Mouse (Mus musculus): ENCODE measurements around the gene Raver1.
A peak's percentile ranks its signal among the peaks of the same experiment; 100 is the strongest.
"Not testable (repeated sequence)": the region's sequence is repeated elsewhere in the genome, so short reads cannot be mapped to it uniquely, and the experiment has no call there.

The Raver1 gene

DNA sequence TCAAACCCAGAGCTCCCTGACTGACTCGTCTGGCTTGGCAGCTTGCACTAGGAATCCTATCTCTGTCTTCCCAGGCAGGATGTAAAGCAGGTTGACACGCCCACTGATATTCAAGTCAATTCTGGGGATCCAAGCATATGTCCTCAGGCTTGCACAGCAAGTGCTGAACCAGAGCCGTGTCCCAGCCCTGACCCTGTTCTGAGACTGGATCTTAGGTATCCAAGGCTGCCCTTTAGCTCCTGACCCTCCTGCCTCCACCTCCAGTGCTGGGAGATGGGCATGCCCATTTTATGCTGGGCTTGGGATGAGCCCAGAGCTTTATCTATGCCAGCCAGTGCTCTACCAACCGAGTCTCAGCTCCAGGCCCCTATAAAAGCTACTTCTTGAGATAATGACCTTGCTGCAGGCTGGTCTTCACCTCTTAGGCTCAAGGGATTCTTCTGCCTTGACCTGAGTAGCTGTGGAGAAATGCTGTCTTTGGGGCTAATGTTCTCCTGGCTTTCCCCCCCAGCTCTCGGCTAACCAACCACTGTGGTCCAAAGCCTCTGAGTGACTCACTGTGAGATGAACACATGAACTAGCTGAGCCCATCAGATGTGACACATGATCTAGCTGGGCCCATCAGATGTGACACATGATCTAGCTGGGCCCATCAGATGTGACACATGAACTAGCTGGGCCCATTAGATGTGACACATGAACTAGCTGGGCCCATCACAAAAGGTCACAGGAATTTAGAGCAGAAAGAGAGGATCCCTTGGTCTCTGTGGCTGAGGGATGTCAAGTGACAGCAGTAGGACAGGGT, 14.2 kb upstream of the Raver1 start:
- DNase-seq (ENCODE audit: low spot score in 2 of 2), result no peak

DNA sequence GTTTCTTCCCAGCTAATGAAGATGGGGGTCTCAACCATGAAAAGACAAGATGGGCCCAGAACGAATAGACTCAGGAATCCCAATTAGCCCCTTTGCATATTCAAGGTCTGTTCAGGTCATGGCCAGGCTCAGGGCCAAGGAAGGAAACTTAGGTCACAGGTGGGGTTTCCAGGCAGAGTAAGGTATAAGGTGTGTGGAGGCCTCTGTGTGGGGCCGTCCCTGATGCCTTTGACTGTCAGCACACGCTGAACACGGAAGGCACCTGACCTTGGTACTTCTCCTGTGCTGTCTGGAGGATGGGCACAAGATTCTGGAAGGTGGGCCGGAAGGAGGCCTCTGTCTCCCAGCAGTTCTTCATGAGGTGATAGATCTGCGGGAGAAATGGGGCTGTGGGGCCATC, 13.0 kb upstream of the Raver1 start:
- no peak for DNase-seq (ENCODE audit: low spot score in 2 of 2)

DNA sequence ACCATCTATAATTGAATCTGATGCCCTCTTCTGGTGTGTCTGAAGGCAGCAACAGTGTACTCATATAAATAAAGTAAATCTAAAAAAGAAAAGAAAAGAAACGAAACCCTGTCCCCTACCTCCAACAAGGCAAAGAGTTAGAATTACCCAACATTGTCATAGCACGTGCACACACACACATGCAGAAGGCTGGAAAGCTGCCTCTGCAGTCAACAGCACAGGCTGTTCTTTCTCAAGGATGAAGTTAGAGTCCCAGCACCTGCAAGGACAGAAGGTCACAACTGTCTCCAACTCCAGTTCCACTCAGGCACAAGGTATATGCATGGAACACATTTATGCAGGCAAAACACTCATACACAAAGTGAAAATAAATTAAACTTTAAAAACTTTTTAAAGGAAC, 10.3 kb upstream of the Raver1 start:
- no peak for DNase-seq (ENCODE audit: low spot score in 2 of 2)

DNA sequence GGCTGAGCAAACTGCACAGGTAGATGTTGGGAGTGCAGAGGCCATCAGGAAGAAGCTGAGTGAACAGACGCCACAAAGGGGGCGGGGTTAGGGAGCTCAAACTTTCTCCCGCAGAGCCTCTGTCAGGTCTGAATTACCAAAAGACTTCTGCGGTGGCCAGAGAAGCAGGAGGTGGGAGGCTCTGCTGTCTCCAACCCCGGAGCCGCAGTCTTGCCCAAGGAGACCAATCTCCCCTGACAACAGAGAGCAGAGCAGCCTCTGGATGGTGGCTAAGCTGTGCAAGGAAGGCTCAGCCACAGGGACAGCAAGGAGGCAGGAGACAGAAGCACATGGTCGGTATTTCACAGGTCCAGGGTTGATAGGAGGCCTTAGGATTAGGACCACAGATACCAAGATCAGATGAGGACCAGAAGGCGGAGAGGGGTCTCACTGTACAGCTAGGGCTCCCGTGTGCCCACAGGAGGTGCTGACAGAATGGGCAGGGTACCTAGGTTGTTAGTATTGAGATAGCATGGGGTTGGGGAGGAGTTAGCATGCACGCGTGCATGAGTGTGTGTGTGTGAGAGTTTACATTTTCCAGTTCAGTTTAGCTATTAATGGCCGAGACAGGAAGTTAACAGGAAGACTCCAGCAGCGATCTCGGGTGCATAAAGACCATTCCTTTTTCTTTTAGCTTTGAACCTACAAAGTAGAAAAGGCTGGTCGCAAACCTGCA, 8.8 kb upstream of the Raver1 start:
- no peak for DNase-seq (ENCODE audit: low spot score in 2 of 2)

DNA sequence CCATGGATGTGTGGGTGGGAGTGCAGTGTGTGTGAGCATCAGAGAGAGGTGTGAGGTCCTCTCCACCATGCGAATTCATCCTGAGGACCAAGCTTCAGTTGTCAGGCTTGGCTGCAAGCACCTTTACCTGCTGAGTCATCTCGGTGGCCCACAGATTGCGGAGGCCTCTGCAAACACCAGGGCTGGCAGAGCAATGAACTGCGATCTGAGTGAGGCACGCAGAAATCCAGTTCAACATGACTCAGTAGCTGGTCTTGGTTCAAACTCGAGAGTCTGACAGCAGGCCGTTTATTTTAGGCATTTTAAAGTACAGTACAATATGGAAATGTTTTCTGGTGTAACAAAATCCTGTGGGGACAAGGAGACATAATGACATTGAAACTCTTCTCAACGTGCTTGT, 6.0 kb upstream of the Raver1 start:
- no peak for DNase-seq (ENCODE audit: low spot score in 2 of 2)

DNA sequence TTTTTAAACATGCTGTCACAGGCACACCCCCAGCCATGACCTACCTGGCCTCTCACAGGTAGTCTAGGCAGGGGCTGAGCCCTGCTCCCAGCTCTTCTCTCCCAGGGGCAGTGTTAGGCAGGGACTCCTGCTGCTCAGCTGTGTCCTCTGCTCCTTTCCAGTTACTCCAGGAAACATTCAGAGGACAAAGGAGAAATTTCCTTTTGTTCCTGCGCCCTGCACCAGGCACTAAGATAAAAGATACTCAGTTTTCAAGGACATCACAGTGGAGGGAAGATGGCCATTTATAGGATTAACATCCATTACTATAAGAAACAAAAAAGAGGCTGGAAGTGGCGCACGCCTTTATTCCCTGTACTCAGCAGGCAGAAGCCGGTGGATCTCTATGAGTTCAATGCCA, 4.2 kb upstream of the Raver1 start:
- no peak for DNase-seq (ENCODE audit: low spot score in 2 of 2)

DNA sequence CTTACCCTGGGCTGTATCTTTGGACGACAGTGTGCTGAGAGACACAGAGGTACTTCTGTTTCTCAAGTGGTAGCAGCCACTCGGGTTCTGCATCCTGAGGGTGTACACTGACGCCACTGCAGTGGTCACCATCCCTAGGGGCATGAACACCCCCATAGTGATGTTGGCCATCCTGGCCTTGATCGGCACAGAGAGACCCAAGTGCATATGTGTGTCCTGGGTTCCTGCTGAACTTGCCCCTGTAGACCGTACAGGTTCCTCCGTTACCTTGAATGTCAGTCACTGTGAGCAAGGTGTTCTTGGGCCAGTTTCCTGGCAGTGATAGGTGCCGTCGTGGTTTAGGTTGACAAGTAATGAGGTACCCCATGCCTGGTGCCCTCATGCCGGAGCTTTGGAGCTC, 1.6 kb upstream of the Raver1 start:
- DNase-seq (ENCODE audit: low spot score in 2 of 2), result no peak

DNA sequence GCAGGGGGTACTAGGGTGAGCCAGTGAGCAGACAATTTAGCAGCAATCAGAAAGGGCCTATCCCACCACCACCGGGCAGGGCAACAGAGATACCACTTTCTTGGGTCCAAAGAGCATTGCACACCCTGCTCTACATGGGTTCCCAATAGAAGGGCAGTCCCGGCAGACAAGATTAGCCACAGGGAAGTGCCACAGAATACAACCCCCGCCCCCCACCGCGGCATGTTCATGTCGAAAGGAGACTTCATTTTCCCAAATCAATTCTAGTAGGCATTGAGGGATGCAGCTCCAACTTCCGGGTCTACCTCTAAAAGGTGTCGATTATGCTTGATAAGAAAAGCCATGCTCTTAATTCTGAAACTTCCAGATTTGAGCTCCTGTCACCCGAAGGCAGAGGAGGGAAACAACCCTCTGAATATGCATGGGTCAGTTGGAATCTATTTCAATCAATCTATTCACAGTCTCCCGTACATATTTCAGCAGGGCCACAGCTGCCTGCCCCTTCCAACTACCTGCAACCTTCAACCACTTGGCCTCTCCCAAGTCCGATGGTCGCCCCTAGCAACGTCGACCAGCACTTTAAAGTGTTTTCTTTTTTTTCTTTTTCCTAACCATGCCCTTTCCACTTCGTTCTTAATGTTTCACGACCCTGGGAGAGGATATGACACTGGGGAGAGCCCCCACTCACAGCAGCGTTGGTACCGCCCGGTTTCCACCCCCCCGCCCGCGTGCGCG, 669 bp downstream of the Raver1 start:
- no peak for DNase-seq (ENCODE audit: low spot score in 2 of 2)

DNA sequence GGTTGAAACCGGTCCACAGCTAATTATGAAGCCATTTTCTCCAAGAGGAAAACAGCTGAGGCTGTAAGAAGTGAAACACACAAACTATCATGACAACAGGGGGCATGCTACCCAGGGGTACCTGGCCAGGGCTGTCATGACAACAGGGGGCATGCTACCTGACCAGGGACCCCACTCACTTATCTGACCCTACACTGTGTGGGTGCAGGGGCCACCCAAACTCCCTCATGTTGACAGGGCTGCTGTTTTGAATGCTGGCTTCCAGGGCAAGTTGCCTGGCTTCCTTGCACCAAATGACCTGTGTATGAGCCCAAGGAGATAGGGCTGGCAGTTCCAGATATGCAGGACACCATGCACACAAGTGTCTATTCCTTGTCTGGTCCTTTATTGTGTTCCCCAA, 1.3 kb downstream of the Raver1 start:
- DNase-seq (ENCODE audit: low spot score in 2 of 2), result no peak

DNA sequence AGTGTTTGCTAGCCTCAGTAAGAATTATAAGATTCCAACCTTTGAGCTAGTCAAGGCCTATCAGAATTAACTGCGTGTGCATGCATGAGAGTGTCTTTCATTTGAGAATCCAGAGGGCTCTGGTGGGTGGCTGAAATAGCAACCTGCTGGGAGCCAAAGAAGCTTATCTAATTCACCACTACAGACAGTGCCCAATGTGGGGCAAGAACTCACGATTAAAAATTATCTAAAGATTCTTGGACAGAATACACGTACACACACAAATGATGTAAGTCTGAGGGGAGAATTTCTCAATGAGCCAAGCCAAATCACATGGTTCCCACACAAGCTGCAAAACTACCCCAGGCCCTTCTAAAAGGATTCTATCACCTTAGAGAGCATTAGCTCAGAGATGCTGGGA, 8.5 kb downstream of the Raver1 start:
- DNase-seq (ENCODE audit: low spot score in 2 of 2), result no peak

DNA sequence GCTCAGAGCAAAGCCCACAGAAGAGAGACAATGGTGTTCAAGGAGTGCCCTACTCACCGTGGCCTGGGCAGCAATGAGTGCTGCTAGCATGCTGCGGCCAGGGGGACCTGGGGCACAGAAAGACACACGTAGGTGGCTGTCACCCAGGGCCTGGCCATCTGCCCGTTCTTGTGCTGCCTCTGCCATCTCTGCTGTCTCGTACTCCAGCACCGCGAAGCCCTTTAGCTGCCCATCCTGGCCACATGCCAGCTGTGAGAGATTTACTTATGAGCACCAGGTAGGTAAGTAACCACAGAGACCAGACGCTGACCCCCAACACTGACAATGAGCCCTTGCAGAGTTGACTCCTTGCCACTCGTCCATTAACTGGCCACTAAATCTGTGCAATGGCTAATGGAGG, 10.7 kb downstream of the Raver1 start:
- DNase-seq (ENCODE audit: low spot score in 2 of 2), result no peak

DNA sequence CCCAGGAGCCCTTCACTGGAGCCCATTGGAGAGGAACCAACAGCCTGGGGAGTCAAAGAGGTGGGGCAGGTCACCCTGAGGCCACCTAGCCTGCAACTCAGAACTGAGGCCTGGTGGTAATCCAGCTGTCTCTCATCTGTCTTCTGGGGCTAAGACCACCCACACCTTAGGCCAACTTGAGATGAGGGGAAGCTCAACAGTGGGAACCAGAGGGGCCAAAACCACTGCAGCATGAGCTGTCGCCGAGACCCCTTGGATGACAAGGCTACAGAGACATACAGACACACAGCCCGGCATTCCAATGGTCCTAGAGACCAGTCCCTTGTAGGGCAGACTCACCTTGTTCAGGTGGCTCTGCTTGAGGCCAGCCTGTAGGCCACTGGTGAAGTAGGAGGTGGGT, 16.2 kb downstream of the Raver1 start:
- DNase-seq (ENCODE audit: low spot score in 2 of 2), result no peak

DNA sequence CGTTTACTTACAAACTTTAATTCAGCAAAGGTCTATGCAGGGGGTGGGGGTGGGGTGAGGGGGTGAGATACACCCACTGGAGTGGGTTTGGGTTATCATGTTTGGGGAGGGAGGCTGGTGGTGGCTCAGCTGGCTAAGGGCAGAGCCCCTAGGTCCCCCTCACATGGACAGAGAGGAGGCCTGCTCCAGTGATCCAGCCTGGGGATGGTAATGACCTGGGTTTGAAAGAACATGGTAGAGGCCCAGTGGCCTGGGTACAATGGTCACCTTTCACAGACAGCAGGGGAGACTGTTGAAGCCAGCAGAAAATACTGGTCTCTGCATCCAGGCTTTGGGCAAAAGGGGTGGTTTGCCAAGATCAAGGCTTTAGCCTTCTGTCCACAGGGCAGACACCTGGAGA, 17.6 kb downstream of the Raver1 start:
- DNase-seq (ENCODE audit: low spot score in 2 of 2), result no peak

DNA sequence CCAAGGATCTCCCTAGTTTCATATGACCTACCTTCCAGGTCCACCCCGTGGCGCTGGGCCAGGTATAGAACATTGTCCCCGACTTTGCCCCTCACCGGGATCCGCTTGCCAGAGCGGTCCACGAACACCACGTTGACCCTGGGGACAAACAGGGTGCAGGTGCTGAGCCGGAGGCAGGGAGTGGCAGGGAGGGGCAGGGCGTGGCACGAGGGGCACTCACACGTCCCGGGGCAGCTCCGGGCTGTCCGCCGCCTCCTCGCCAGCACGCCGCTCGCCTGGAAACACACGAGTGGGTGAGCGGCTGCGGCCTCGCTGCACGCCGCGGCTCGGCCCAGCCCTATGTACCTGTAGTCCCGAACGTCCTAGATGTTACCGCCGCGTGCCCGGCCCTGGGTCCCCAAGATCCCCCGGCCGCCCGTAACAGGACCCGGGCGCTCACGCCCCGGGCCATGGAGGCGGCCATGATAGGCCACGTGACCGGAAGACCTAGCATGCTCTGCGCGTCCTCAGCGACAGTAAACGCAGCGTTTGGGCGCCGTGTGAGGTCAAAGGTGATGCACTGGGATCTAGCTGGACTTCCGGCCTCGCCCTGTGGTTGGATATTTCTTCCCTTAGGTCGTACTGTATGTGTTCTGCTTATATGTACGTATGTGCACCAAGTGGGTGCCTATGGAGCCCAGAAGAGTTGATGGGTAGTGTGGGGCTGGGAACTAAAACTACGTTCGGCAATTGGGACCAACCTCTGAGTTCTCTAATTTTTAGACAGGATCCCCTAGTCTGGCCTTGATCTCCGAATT, 18.6 kb downstream of the Raver1 start, which contains the start of the genes Gm49373 and Fdx1l:
Gm49373 (minus strand) TSS at position 53 of the 797 bp plus-strand sequence.
Fdx1l (minus strand) TSS at position 571 of the 797 bp plus-strand sequence.
- DNase-seq (ENCODE audit: low spot score in 2 of 2), result peak; percentile 82 to 87

DNA sequence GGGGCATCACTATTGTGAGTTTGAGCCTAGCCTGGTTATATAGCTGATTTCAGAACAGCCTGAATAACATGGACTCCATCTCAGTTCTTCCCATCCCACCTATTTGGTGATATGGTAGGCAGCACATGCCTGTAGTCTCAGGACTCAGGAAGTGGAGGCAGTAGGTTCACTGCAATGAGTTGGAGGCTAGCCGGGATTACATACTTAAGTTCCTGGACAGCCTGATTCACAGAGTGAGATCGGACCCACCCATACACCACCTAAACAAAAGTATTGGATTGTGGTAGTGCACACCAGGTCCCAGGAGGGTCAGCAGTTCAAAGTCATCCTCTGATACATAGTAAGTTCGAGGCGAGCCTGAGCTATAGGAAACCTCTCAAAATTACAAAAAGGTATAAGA, 19.2 kb downstream of the Raver1 start:
- DNase-seq (ENCODE audit: low spot score in 2 of 2), result no peak

DNA sequence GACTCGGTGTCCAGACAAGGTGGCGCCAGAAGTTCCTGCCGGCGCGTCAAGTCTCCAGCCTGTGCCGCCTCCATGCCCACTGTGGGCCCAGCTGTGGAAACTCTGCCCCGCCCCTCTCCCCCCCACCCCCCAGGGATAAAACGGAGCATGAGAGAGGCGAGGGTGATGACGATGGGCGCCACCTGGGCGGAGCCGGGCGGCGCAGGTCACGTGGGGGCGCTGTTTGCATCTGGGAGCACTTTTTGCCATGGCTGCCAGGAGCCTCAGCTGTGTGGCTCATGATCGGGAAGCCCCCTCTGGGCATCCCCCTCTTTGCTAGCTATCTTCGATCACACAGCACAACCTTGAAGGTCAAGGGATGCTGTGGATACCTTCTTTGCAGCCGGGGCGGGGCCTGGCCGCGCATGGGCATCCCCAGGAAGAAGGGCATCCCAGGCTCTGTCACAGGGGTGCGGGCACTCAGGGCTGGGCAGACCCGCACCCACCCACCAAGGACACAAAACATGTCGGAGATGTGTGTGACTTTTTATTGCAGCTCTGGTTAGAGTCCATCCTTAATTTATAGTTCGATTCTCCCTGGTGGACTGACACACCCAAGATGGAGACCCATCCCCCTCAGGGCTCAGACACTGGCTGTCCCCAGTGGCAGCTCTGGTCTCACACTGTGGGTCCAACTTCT, 24.7 kb downstream of the Raver1 start, which contains the start of gene Zglp1:
Zglp1 (minus strand) TSS at position 88 of the 679 bp plus-strand sequence.
- DNase-seq (ENCODE audit: low spot score in 2 of 2), result no peak

DNA sequence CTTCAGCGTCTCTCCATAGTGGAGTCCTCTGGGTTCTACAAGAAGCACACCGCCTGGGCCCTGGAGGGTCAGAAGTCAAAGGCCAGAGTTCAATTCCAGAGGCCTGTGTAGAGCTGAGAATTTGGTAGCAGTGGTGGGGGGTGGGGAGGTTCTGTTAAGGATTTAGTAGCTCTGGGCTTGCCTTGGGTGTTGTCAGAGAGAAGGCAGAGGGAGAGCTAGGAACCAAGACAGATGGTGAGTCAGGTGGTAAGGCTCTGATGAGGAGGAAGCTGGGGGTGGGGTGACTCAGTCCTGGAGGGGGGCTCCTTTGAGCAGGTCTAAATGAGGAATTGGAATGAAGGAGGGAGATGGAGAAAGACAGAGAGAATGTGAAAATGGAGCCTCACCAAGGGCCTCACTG, 28.9 kb downstream of the Raver1 start:
- no peak for DNase-seq (ENCODE audit: low spot score in 2 of 2)

DNA sequence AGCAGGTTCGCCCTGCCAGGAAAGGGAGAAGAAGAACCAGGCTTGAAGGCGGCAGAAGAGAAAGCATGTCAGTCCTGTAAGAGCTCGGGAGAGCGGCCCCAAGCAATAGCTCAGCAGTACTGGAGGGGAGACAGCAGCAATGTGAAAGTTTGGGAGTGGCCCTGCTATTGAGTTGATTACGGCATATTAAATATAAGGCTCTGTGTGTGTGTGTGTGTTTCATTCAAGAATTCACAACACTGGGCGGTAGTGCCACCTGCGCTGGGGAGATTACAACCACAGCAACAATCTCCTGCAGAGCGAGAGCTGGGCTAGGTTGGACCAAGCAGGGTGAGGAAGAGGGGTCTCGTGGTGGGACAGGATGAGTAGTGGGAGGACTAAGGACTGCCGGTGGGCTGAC, 40.2 kb downstream of the Raver1 start:
- DNase-seq (ENCODE audit: low spot score in 2 of 2), result no peak

DNA sequence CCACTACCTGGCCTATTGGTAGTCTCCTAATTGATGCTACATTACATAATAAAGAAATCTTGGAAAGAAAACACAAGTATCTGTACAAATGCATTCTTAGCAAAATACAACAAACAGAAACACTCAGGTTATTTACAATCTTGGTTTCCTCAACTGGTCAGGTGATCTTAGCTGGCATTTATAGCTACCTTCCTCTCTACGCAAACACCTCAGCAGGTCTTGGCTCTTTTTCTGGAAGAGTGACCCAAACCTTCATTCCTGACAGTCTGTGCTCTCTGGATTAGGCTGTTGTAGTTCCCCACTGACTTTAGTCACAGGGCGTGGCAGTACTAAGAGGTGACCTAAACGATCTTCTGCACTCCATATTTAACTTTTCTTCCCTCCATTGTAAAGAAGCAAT, 46.6 kb downstream of the Raver1 start:
- no peak for DNase-seq (ENCODE audit: low spot score in 2 of 2)

DNA sequence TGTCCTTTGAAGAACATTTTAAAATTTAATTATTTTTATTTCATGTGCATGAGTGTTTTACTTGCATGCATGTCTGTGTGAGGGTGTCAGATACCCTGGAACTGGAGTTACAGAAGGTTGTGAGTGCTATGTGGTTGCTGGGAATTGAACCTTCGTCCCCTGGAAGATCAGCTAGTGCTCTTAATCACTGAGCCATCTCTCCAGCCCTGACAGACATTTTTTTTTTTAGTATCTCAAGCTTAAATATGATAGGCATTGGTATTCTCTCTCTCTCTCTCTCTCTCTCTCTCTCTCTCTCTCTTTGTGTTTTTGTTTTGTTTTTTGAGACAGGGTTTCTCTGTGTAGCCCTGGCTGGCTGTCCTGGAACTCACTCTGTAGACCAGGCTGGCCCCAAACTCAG, 47.0 kb downstream of the Raver1 start:
- DNase-seq (ENCODE audit: low spot score in 2 of 2), result not testable (repeated sequence)

DNA sequence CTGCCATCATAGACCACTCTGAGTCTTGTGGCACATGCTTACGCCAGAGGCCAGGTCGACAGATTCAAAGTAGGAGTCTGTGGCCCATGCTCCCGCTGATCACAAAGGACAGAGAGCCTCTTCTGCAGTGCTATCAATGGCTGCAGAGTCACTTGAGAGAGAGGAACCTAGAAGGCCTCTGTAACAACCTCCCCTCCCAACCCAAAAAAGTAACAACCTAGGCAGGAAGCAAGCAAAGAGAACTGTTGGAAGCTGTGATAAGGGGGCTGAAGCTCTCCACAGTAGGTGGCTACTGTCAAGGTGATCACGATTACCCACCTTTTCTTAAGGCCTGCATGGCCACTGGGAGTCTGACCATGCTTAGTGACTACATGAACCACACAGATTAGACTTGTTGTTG, 48.2 kb downstream of the Raver1 start:
- no peak for DNase-seq (ENCODE audit: low spot score in 2 of 2)

Data from urinary bladder, postnatal 4 days (tissue).